Mouse (Mus musculus) heart, embryonic 14.5 days (tissue): Measurements from ENCODE around the gene Slc16a2. TPM values are rescaled to one million over a fixed set of nuclear protein-coding genes. Genes with fewer than 3 reads are reported as not detected.

Source experiments
- ATAC-seq: fragments of 200-750 bp; cut with Nextera tagmentation; 2 replicates; pipeline ENCODE4 v1.8.0; 2017; ENCODE audit warnings: low read depth, moderate TSS enrichment; ENCODE audit not compliant: insufficient number of reproducible peaks, insufficient read depth, low FRiP score
- H3K27ac ChIP-seq, 2 experiments: fragments of 200-500 bp in 1 of 2; fragments of 300-500 bp in 1 of 2; sonication (generic) in 1 of 2; replicated peaks in 1 of 2; 2 replicates each; pipeline ENCODE4 v1.5.1; 2012 to 2014; ENCODE audit warnings: low read depth in 2 of 2, low read length in 2 of 2, control low read depth in 1 of 2, mild to moderate bottlenecking in 1 of 2, mixed read lengths in 1 of 2; ENCODE audit not compliant: control insufficient read depth in 1 of 2, insufficient read depth in 1 of 2
- H3K27me3 ChIP-seq: fragments of 300-500 bp; sonication (generic); 2 replicates; pipeline ENCODE4 v1.6.1; 2014; ENCODE audit warnings: mild to moderate bottlenecking, low read length, control low read depth; ENCODE audit not compliant: control insufficient read depth, insufficient read depth
- H3K36me3 ChIP-seq: fragments of 300-500 bp; sonication (generic); 2 replicates; pipeline ENCODE4 v1.6.1; 2014; ENCODE audit warnings: mild to moderate bottlenecking, control low read depth, low read length, mixed read lengths; ENCODE audit not compliant: control insufficient read depth, insufficient read depth
- H3K4me1 ChIP-seq, 2 experiments: fragments of 200-500 bp in 1 of 2; fragments of 300-500 bp in 1 of 2; sonication (generic) in 1 of 2; 2 replicates each; pipeline ENCODE4 v1.6.1; 2012 to 2014; ENCODE audit warnings: low read length in 2 of 2, control low read depth in 1 of 2, mixed read lengths in 1 of 2; ENCODE audit not compliant: control insufficient read depth in 2 of 2, insufficient read depth in 2 of 2
- H3K4me2 ChIP-seq: fragments of 300-500 bp; sonication (generic); 2 replicates; pipeline ENCODE4 v1.6.1; 2014; ENCODE audit warnings: mild to moderate bottlenecking, low read length
- H3K4me3 ChIP-seq, 2 experiments: fragments of 200-500 bp in 1 of 2; fragments of 300-500 bp in 1 of 2; sonication (generic) in 1 of 2; 2 replicates each; pipeline ENCODE4 v1.5.1; 2012 to 2014; ENCODE audit warnings: low read length in 2 of 2, mild to moderate bottlenecking in 2 of 2, control low read depth in 1 of 2, low read depth in 1 of 2, moderate library complexity in 1 of 2; ENCODE audit not compliant: control insufficient read depth in 1 of 2, insufficient read depth in 1 of 2
- H3K9ac ChIP-seq: fragments of 300-500 bp; sonication (generic); 2 replicates; pipeline ENCODE4 v1.6.1; 2014; ENCODE audit warnings: mild to moderate bottlenecking, low read length
- H3K9me3 ChIP-seq: fragments of 300-500 bp; sonication (generic); 2 replicates; pipeline ENCODE4 v1.6.1; 2016; ENCODE audit warnings: low read length, control low read depth; ENCODE audit not compliant: control insufficient read depth
- WGBS: fragments of 180-500 bp; shearing (Covaris S2); extraction: QIAGEN DNeasy Blood & Tissue Kit; methylation state at CpG from one replicate; pipeline ENCODE4 v1.1.7; 2014; 5-methylcytosine and 5-hydroxymethylcytosine counted together
- polyA plus RNA-seq: library from polyadenylated mRNA; unstranded; fragments of >200 nt; fragmentation: Nextera tagmentation; extraction: Ambion mirVana; gene quantifications from 2 replicates; pipeline ENCODE4 v1.2.1, GENCODE M21; 2014

Gene Slc16a2
- polyA plus RNA-seq, 1 experiment from 2014 or later, result 25.9 TPM

DNA sequence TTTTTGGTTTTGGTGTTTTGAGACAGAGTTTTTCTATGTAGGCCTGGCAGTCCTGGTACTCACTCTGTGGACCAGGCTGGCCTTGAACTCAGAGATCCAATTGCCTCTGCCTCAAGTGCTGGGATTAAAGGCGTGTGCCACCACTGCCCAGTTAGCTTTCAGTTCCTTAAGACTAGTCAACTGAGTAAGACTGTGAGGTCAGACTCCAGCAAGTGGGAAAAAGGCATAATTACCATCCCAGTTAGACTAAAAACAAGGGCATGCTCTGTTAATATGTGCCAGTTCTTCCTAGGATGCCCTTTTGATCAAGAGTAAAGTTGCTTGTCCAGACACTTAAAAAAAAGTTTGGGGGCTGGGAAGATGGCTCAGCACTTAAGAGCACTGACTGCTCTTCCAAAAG lies 113.2 kb downstream of the Slc16a2 start:
- Histone ChIP-seq H3K36me3 (no peaks in the 10 kb centered on the region), H3K4me2 (no peak overlapping the region), H3K9ac (no peak overlapping the region), H3K9me3 (no peaks in the 10 kb centered on the region), H3K27me3 (peaks cover 77% of the 10 kb centered on the region), H3K27ac (no peak overlapping the region), H3K4me3 (no peak overlapping the region), H3K4me1 (no peaks in the 10 kb centered on the region; a peak in 1 of 4 replicates)
- 55% methylated on average over 1 of the region's 1 CpGs for WGBS
- ATAC-seq, result no peak

DNA sequence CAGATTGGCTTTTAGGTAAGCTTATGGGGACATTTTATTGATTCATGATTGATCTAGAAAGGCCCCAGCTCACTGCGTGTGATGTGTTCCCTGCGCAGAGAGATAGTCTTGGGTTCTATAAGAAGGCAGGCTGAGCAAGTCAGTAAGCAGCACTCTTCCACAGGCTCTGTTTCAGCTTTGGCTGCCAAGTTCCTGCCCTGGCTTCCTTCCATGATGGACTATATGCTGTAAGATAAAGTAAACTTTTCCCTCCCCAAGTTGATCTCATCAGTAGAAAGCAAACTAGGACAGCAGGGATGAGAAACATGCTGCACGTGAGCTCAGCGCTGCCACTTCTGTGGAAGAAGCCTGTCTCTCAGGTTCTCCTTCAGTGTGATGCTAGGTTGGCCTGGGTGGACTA lies 117.2 kb downstream of the Slc16a2 start:
- ATAC-seq, result no peak
- Histone ChIP-seq H3K9me3 (no peaks in the 10 kb centered on the region), H3K9ac (no peak overlapping the region), H3K27me3 (peaks cover 72% of the 10 kb centered on the region), H3K4me1 (no peaks in the 10 kb centered on the region; a peak in 1 of 4 replicates), H3K36me3 (no peaks in the 10 kb centered on the region), H3K4me2 (no peak overlapping the region), H3K4me3 (no peak overlapping the region), H3K27ac (no peak overlapping the region)
- 79% methylated on average over 4 of the region's 4 CpGs for WGBS

DNA sequence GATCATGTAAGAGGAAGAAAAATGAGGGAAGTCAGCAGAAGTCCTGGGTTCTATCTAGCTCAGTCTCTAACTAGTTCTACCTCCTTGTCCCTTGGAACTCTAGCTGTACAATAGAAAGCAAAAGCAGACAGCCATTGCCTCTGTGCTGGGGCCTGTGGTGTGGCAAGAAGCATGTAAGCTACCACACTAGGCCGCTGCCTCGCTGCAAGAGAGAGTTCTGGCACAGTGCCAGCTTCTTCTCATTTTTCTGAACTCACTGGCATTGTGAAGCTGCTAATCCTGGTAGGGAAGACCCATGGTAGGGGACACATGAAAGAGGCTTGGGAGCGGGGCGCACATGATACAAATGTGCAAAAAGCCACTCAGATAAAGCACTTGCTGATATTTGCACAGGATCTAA lies 117.8 kb downstream of the Slc16a2 start:
- no peak overlapping the region for H3K4me2 ChIP-seq
- no peak overlapping the region for H3K4me3 ChIP-seq
- no peak overlapping the region for H3K9ac ChIP-seq
- H3K4me1 ChIP-seq, result no peaks in the 10 kb centered on the region; a peak in 1 of 4 replicates
- H3K36me3 ChIP-seq, result no peaks in the 10 kb centered on the region
- no peak overlapping the region for H3K27ac ChIP-seq
- WGBS, result 40% methylated on average over 4 of the region's 4 CpGs
- ATAC-seq, result no peak
- no peaks in the 10 kb centered on the region for H3K9me3 ChIP-seq
- H3K27me3 ChIP-seq, result peaks cover 72% of the 10 kb centered on the region

DNA sequence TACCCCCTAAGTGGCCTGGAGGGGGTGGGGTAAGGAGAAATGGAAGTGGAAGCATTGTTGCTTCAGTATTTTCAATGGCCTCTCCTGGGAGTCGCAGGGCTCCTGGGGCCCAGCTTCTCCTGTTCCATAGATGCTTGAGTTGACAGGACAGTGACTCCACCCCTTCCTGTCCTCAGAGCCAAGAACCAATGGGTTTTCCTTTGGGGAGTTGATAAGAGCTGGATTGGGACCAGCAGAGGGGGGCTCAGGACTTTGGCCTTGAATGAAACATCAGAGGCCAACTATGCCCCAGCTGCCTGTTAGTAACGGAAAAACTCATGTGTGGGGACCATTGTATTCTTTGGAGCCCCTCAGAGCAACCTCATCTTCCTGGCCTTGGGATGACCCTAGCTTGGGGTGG lies 124.0 kb downstream of the Slc16a2 start:
- no peak overlapping the region for H3K4me3 ChIP-seq
- WGBS, result 40% methylated on average over 2 of the region's 2 CpGs
- no peaks in the 10 kb centered on the region for H3K9me3 ChIP-seq
- H3K27ac ChIP-seq, result 0 out of 4 replicates have a peak overlapping the region, but pooled peaks of 1 of the 2 experiments have one; percentile 14
- H3K4me1 ChIP-seq, result peaks cover 0 to 6% of the 10 kb centered on the region in 2 experiments; a peak in 3 of 4 replicates
- no peak overlapping the region for H3K4me2 ChIP-seq
- H3K36me3 ChIP-seq, result no peaks in the 10 kb centered on the region
- no peak for ATAC-seq
- H3K27me3 ChIP-seq, result peaks cover 74% of the 10 kb centered on the region
- H3K9ac ChIP-seq, result no peak overlapping the region

DNA sequence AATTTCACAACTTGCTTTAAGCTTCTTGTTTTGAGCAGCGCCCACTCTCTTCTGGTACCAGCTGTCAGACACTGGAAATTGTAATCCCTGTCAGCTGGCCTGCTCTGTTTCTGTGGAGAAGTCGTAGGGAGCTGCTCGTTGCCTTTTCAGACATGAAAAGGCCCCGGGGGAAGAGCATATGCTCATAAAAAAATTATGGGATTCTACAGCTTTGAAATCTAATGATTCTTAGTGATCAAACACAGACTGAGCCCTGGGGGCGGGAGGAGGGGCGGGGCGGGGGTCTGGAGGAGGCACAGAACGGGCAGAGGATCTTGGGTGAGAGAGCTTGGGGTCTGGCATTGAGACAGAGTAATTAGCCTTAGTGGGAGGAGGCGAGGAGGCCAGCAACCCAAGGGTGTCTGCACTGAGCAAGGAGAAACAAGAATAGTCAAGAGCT lies 125.7 kb downstream of the Slc16a2 start:
- Histone ChIP-seq H3K9ac (peak overlapping the region; percentile 65), H3K27me3 (peaks cover 68% of the 10 kb centered on the region), H3K36me3 (no peaks in the 10 kb centered on the region), H3K9me3 (no peaks in the 10 kb centered on the region), H3K4me1 (peaks cover 0 to 6% of the 10 kb centered on the region in 2 experiments; a peak in 3 of 4 replicates), H3K4me3 (peak overlapping the region; percentile 23 to 45; a peak in 2 of 4 replicates), H3K27ac (peak overlapping the region; percentile 80 to 87), H3K4me2 (peak overlapping the region; percentile 76)
- ATAC-seq, result no peak
- 10% methylated on average over 9 of the region's 9 CpGs for WGBS

DNA sequence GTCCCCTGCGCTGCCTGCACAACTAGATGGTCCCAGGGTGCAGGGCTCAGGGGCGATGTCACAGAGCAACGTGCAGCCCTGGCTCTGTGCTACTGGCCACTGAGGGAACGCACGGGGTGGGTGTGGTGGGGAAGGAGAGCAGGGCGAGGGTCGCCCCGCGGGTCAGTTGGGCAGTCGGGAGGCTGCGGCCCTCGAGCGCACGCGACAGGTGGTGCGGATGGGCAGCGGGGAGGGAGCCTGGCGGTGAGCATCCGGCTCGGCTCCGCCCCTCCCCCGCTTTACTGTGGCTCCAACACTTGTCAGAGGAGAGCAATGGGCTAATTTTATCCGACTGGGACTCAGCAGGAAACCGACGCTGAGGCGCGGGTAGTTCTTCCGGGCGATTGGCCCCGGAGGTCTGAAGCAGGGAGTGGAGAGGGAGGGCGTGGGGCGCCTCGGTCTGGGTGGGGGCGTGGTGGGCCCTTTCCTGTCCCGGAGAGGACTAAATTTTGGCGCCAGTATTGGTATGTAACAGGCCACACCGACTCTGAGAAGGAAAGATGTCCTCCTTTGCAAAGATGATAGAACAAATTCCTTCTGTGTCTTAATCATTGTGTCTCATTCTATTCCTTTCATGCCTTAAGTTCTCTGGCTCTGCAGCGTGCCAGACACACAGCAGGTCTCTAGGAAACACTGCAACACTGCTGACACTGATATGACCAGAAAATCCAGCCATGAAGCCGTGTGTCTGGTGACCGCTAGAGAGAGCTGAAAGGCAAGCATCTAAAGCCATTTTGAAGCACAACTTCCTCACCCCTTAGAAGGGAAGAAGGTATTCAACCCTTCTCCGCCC lies 126.4 kb downstream of the Slc16a2 start:
- H3K4me3 ChIP-seq, result peak overlapping the region; percentile 45 to 49
- no peaks in the 10 kb centered on the region for H3K36me3 ChIP-seq
- WGBS, result 2% methylated on average over 40 of the region's 41 CpGs
- peak overlapping the region; percentile 65 for H3K9ac ChIP-seq
- H3K4me2 ChIP-seq, result peak overlapping the region; percentile 76
- H3K27me3 ChIP-seq, result peaks cover 66% of the 10 kb centered on the region
- H3K9me3 ChIP-seq, result no peaks in the 10 kb centered on the region
- peaks cover 0 to 6% of the 10 kb centered on the region in 2 experiments; a peak in 3 of 4 replicates for H3K4me1 ChIP-seq
- peak overlapping the region; percentile 80 to 85 for H3K27ac ChIP-seq
- peak; percentile 79 for ATAC-seq

DNA sequence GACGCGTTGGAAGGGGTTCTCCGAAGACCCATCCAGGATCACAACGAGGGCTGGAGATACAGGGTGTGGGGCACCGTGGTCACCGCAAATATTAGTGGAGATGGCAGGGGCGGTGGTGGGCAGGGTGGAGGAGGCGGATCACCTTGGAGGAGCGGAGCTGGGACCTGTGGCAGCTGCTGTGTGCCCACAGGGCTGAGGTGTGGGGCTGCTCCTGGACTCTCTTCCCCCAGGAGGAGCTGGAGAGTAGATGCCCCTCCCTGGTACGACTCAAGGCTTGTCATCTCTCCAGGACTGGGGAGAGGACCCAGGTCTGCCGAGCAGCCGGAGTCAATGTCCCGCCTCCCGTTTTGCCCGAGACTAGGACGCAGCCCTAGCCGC lies 127.0 kb downstream of the Slc16a2 start:
- Histone ChIP-seq H3K4me1 (peaks cover 0 to 6% of the 10 kb centered on the region in 2 experiments; a peak in 3 of 4 replicates), H3K9me3 (no peaks in the 10 kb centered on the region), H3K4me2 (peak overlapping the region; percentile 76), H3K9ac (peak overlapping the region; percentile 65), H3K4me3 (peak overlapping the region; percentile 45 to 49), H3K27me3 (peaks cover 65% of the 10 kb centered on the region), H3K36me3 (no peaks in the 10 kb centered on the region), H3K27ac (peak overlapping the region; percentile 66 to 80)
- no peak for ATAC-seq
- 8% methylated on average over 17 of the region's 17 CpGs for WGBS
